Mouse (Mus musculus): ENCODE data around the gene 1700029F12Rik. TPM values are rescaled to one million over a fixed set of nuclear protein-coding genes. Genes with fewer than 3 reads are reported as not detected.

Gene 1700029F12Rik
- not detected in 2 replicates for polyA plus RNA-seq (2014; fragmentation: Nextera tagmentation; extraction: Ambion mirVana)

GRCm38 (mm10) chr13:97034262-97034661 is at the start of gene 1700029F12Rik:
Gene 1700029F12Rik, minus strand, starts transcription at chr13:97034362.
- Histone ChIP-seq H3K9me3 (ENCODE audit: control insufficient read depth, low read length) (no peaks in the 10 kb centered on the region), H3K9ac (ENCODE audit: low read length) (no peak within 1 kb of the TSS), H3K4me3 (ENCODE audit: low read depth, low read length) (no peak within 1 kb of the TSS), H3K4me1 (ENCODE audit: control insufficient read depth, insufficient read depth, low read length) (no peaks in the 10 kb centered on the region), H3K36me3 (ENCODE audit: control insufficient read depth, insufficient read depth, low read length) (no peaks in the 10 kb centered on the region), H3K27me3 (ENCODE audit: control insufficient read depth, insufficient read depth, low read length) (no peaks in the 10 kb centered on the region), H3K4me2 (no peak within 1 kb of the TSS), H3K27ac (ENCODE audit: low read depth, low read length) (no peak within 1 kb of the TSS)
- WGBS, result 88% methylated on average over 2 of the region's 2 CpGs
- no peak for ATAC-seq (ENCODE audit: low FRiP score)
- no peak for DNase-seq (ENCODE audit: low spot score, missing footprints)

GRCm38 (mm10) chr13:97082432-97082831 is 48.3 kb upstream of the 1700029F12Rik start:
- ATAC-seq (ENCODE audit: low FRiP score), result no peak

GRCm38 (mm10) chr13:97080615-97081014 is 46.5 kb upstream of the 1700029F12Rik start:
- no peak overlapping the region for H3K4me3 ChIP-seq (ENCODE audit: low read depth, low read length)
- 88% methylated on average over 3 of the region's 3 CpGs for WGBS
- H3K9ac ChIP-seq (ENCODE audit: low read length), result no peak overlapping the region
- no peak overlapping the region for H3K27ac ChIP-seq (ENCODE audit: low read depth, low read length)
- no peak overlapping the region for H3K4me2 ChIP-seq
- no peaks in the 10 kb centered on the region for H3K9me3 ChIP-seq (ENCODE audit: control insufficient read depth, low read length)
- no peaks in the 10 kb centered on the region for H3K36me3 ChIP-seq (ENCODE audit: control insufficient read depth, insufficient read depth, low read length)
- no peaks in the 10 kb centered on the region; the same call in 1 of the 2 replicates for H3K4me1 ChIP-seq (ENCODE audit: control insufficient read depth, insufficient read depth, low read length)
- DNase-seq (ENCODE audit: low spot score, missing footprints) (no peak), ATAC-seq (ENCODE audit: low FRiP score) (no peak)
- H3K27me3 ChIP-seq (ENCODE audit: control insufficient read depth, insufficient read depth, low read length), result no peaks in the 10 kb centered on the region

More at GRCm38 (mm10) chr13:97082432-97082831, 48.3 kb upstream of the 1700029F12Rik start:
- H3K36me3 ChIP-seq (ENCODE audit: control insufficient read depth, insufficient read depth, low read length), result no peaks in the 10 kb centered on the region
- DNase-seq (ENCODE audit: low spot score, missing footprints), result no peak
- no peaks in the 10 kb centered on the region for H3K9me3 ChIP-seq (ENCODE audit: control insufficient read depth, low read length)
- no peak overlapping the region for H3K4me3 ChIP-seq (ENCODE audit: low read depth, low read length)
- no peak overlapping the region for H3K27ac ChIP-seq (ENCODE audit: low read depth, low read length)
- H3K27me3 ChIP-seq (ENCODE audit: control insufficient read depth, insufficient read depth, low read length), result no peaks in the 10 kb centered on the region
- no peaks in the 10 kb centered on the region; the same call in 1 of the 2 replicates for H3K4me1 ChIP-seq (ENCODE audit: control insufficient read depth, insufficient read depth, low read length)
- H3K4me2 ChIP-seq, result no peak overlapping the region
- no peak overlapping the region for H3K9ac ChIP-seq (ENCODE audit: low read length)
- WGBS, result 89% methylated on average over 7 of the region's 7 CpGs

- Histone ChIP-seq H3K4me1 (ENCODE audit: control insufficient read depth, insufficient read depth, low read length) (no peaks in the 10 kb centered on the region; the same call in 1 of the 2 replicates), H3K36me3 (ENCODE audit: control insufficient read depth, insufficient read depth, low read length) (no peaks in the 10 kb centered on the region), H3K4me3 (ENCODE audit: low read depth, low read length) (no peak overlapping the region), H3K9ac (ENCODE audit: low read length) (no peak overlapping the region), H3K9me3 (ENCODE audit: control insufficient read depth, low read length) (no peaks in the 10 kb centered on the region), H3K27me3 (ENCODE audit: control insufficient read depth, insufficient read depth, low read length) (no peaks in the 10 kb centered on the region), H3K4me2 (no peak overlapping the region), H3K27ac (ENCODE audit: low read depth, low read length) (no peak overlapping the region)
- ATAC-seq (ENCODE audit: low FRiP score) (no peak), DNase-seq (ENCODE audit: low spot score, missing footprints) (no peak)
- 86% methylated on average over 2 of the region's 2 CpGs for WGBS
These were observed 46.0 kb upstream of the 1700029F12Rik start for GRCm38 (mm10) chr13:97080201-97080600.

- Histone ChIP-seq H3K4me1 (ENCODE audit: control insufficient read depth, insufficient read depth, low read length) (peaks cover 2% of the 10 kb centered on the region; the same call in 1 of the 2 replicates), H3K27ac (ENCODE audit: low read depth, low read length) (no peak overlapping the region), H3K27me3 (ENCODE audit: control insufficient read depth, insufficient read depth, low read length) (no peaks in the 10 kb centered on the region), H3K4me3 (ENCODE audit: low read depth, low read length) (no peak overlapping the region), H3K4me2 (no peak overlapping the region), H3K9ac (ENCODE audit: low read length) (no peak overlapping the region), H3K36me3 (ENCODE audit: control insufficient read depth, insufficient read depth, low read length) (no peaks in the 10 kb centered on the region), H3K9me3 (ENCODE audit: control insufficient read depth, low read length) (no peaks in the 10 kb centered on the region)
- ATAC-seq (ENCODE audit: low FRiP score) (no peak), DNase-seq (ENCODE audit: low spot score, missing footprints) (no peak)
- 91% methylated on average over 2 of the region's 2 CpGs for WGBS
These were observed 43.4 kb upstream of the 1700029F12Rik start for GRCm38 (mm10) chr13:97077556-97077955.

GRCm38 (mm10) chr13:97073497-97073896 is 39.3 kb upstream of the 1700029F12Rik start:
- ATAC-seq (ENCODE audit: low FRiP score), result no peak
- DNase-seq (ENCODE audit: low spot score, missing footprints), result peak; percentile 76
- H3K36me3 ChIP-seq (ENCODE audit: control insufficient read depth, insufficient read depth, low read length), result no peaks in the 10 kb centered on the region
- WGBS, result 60% methylated on average over 1 of the region's 1 CpGs
- peaks cover 2% of the 10 kb centered on the region; the same call in 1 of the 2 replicates for H3K4me1 ChIP-seq (ENCODE audit: control insufficient read depth, insufficient read depth, low read length)
- no peak overlapping the region for H3K4me3 ChIP-seq (ENCODE audit: low read depth, low read length)
- H3K4me2 ChIP-seq, result no peak overlapping the region
- no peak overlapping the region for H3K9ac ChIP-seq (ENCODE audit: low read length)
- H3K27ac ChIP-seq (ENCODE audit: low read depth, low read length), result no peak overlapping the region
- no peaks in the 10 kb centered on the region for H3K9me3 ChIP-seq (ENCODE audit: control insufficient read depth, low read length)
- no peaks in the 10 kb centered on the region; the same call in 1 of the 2 replicates for H3K27me3 ChIP-seq (ENCODE audit: control insufficient read depth, insufficient read depth, low read length)

- peak overlapping the region; percentile 82 for H3K9ac ChIP-seq (ENCODE audit: low read length)
- peak; percentile 97 for DNase-seq (ENCODE audit: low spot score, missing footprints)
These were observed 37.6 kb upstream of the 1700029F12Rik start for GRCm38 (mm10) chr13:97071626-97072241.

GRCm38 (mm10) chr13:97070931-97071625 is 36.9 kb upstream of the 1700029F12Rik start:
- H3K4me1 ChIP-seq (ENCODE audit: control insufficient read depth, insufficient read depth, low read length), result peaks cover 5% of the 10 kb centered on the region

More at GRCm38 (mm10) chr13:97071626-97072241, 37.6 kb upstream of the 1700029F12Rik start:
- no peaks in the 10 kb centered on the region for H3K36me3 ChIP-seq (ENCODE audit: control insufficient read depth, insufficient read depth, low read length)
- peaks cover 5% of the 10 kb centered on the region for H3K4me1 ChIP-seq (ENCODE audit: control insufficient read depth, insufficient read depth, low read length)
- 0% methylated on average over 53 of the region's 76 CpGs for WGBS
- peak overlapping the region; percentile 25; the same call in 1 of the 2 replicates for H3K27ac ChIP-seq (ENCODE audit: low read depth, low read length)
- H3K4me2 ChIP-seq, result peak overlapping the region; percentile 88
- H3K4me3 ChIP-seq (ENCODE audit: low read depth, low read length), result peak overlapping the region; percentile 87
- H3K9me3 ChIP-seq (ENCODE audit: control insufficient read depth, low read length), result no peaks in the 10 kb centered on the region
- peak; percentile 78 for ATAC-seq (ENCODE audit: low FRiP score)
- H3K27me3 ChIP-seq (ENCODE audit: control insufficient read depth, insufficient read depth, low read length), result no peaks in the 10 kb centered on the region; the same call in 1 of the 2 replicates

GRCm38 (mm10) chr13:97068151-97068550 is 34.0 kb upstream of the 1700029F12Rik start:
- WGBS, result 27% methylated on average over 8 of the region's 8 CpGs
- Histone ChIP-seq H3K27ac (ENCODE audit: low read depth, low read length) (no peak overlapping the region), H3K27me3 (ENCODE audit: control insufficient read depth, insufficient read depth, low read length) (no peaks in the 10 kb centered on the region; the same call in 1 of the 2 replicates), H3K4me2 (no peak overlapping the region), H3K9ac (ENCODE audit: low read length) (no peak overlapping the region), H3K4me3 (ENCODE audit: low read depth, low read length) (no peak overlapping the region), H3K9me3 (ENCODE audit: control insufficient read depth, low read length) (no peaks in the 10 kb centered on the region), H3K36me3 (ENCODE audit: control insufficient read depth, insufficient read depth, low read length) (no peaks in the 10 kb centered on the region), H3K4me1 (ENCODE audit: control insufficient read depth, insufficient read depth, low read length) (peaks cover 5% of the 10 kb centered on the region)
- DNase-seq (ENCODE audit: low spot score, missing footprints) (peak; percentile 91), ATAC-seq (ENCODE audit: low FRiP score) (no peak)

More at GRCm38 (mm10) chr13:97070931-97071625, 36.9 kb upstream of the 1700029F12Rik start:
- 0% methylated on average over 60 of the region's 85 CpGs for WGBS
- DNase-seq (ENCODE audit: low spot score, missing footprints) (peak; percentile 92), ATAC-seq (ENCODE audit: low FRiP score) (peak; percentile 82)
- Histone ChIP-seq H3K27me3 (ENCODE audit: control insufficient read depth, insufficient read depth, low read length) (no peaks in the 10 kb centered on the region; the same call in 1 of the 2 replicates), H3K4me3 (ENCODE audit: low read depth, low read length) (peak overlapping the region; percentile 87), H3K9ac (ENCODE audit: low read length) (peak overlapping the region; percentile 82), H3K4me2 (peak overlapping the region; percentile 88), H3K36me3 (ENCODE audit: control insufficient read depth, insufficient read depth, low read length) (no peaks in the 10 kb centered on the region), H3K27ac (ENCODE audit: low read depth, low read length) (peak overlapping the region; percentile 51), H3K9me3 (ENCODE audit: control insufficient read depth, low read length) (no peaks in the 10 kb centered on the region)

Measured in midbrain, embryonic 11.5 days (tissue).